Mouse (Mus musculus) kidney, adult 2 months (tissue): ENCODE measurements around the gene Htr3a. TPM values are rescaled to one million over a fixed set of nuclear protein-coding genes. Genes with fewer than 3 reads are reported as not detected.

ENCODE experiments used
- DNase-seq: peaks from one replicate; pipeline ENCODE4 v3.0.0; 2021
- H3K27ac ChIP-seq: fragments of 200-500 bp; 2 replicates; pipeline ENCODE4 v1.5.1; 2012; ENCODE audit warnings: low read depth, low read length, control low read depth, inconsistent platforms; ENCODE audit not compliant: insufficient read depth
- H3K27me3 ChIP-seq: fragments of 200-500 bp; replicated peaks from 2 replicates; pipeline ENCODE4 v1.6.1; 2012; ENCODE audit warnings: mild to moderate bottlenecking, moderate library complexity, low read length, inconsistent platforms; ENCODE audit not compliant: control insufficient read depth, insufficient read depth
- H3K36me3 ChIP-seq: fragments of 200-500 bp; 2 replicates; pipeline ENCODE4 v1.6.1; 2012; ENCODE audit warnings: mild to moderate bottlenecking, moderate library complexity, low read length, inconsistent platforms; ENCODE audit not compliant: control insufficient read depth, insufficient read depth
- H3K4me1 ChIP-seq: fragments of 200-500 bp; 2 replicates; pipeline ENCODE4 v1.6.1; 2011; ENCODE audit warnings: low read length; ENCODE audit not compliant: control insufficient read depth, insufficient read depth
- H3K4me3 ChIP-seq: fragments of 200-500 bp; 2 replicates; pipeline ENCODE4 v1.5.1; 2011; ENCODE audit warnings: mild to moderate bottlenecking, low read depth, low read length, control low read depth; ENCODE audit not compliant: insufficient read depth
- CTCF ChIP-seq: fragments of 200-500 bp; conservative IDR thresholded peaks from 2 replicates; pipeline ENCODE4 v1.5.1; 2011; ENCODE audit warnings: low read depth, mild to moderate bottlenecking, control low read depth, low read length, moderate library complexity, mixed read lengths; ENCODE audit not compliant: insufficient read depth, insufficient read length
- POLR2A ChIP-seq: fragments of 200-500 bp; IDR thresholded peaks from one replicate; pipeline ENCODE4 v1.6.1; 2011; ENCODE audit warnings: low read depth, low read length, control low read depth
- WGBS: fragments of 180-500 bp; shearing (Covaris S2); methylation state at CpG from one replicate; pipeline ENCODE4 v1.1.7; 2018; 5-methylcytosine and 5-hydroxymethylcytosine counted together
- polyA plus RNA-seq: library from polyadenylated mRNA; depleted of rRNA; stranded (reverse); fragments of >200 nt; gene quantifications from 2 replicates; pipeline ENCODE4 v1.2.3, GENCODE M21; 2012; rRNA removed

Gene Htr3a
- polyA plus RNA-seq, 1 experiment = 2.5 TPM

DNA sequence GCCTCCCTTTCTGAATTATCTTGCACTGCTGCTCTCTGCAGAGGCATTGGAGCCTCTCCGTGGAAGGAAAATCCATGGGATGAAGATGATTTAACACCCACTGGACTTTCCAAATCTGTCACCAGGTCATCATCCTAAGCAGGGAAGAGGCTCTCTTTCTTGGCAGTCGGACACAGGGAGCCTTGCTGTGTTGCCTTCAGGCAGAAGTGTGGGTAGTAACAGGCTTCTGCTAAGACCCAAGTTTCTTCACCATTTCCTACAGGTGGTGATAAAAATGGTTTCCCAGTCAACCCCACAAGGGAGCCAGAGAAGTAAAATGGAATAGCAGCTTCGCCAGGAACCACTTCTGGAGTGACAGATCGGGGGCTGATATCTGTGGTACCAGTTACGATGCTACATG lies 61.4 kb downstream of the Htr3a start:
- no peak for DNase-seq
- Histone ChIP-seq H3K4me3 (no peak overlapping the region), H3K27me3 (no peaks in the 10 kb centered on the region), H3K36me3 (no peaks in the 10 kb centered on the region), H3K4me1 (no peaks in the 10 kb centered on the region), H3K27ac (no peak overlapping the region)
- WGBS = 88% methylated on average over 5 of the region's 5 CpGs
- TF ChIP-seq POLR2A (no peak), CTCF (no peak)

Other genes starting within 250 kb of the Htr3a start
- gene Zbtb16, start 74.9 kb downstream of the Htr3a start, polyA plus RNA-seq = 3.0 and 3.1 TPM in 2 replicates
- 0.30 and 0.59 TPM in 2 replicates for gene Htr3b, start 53.9 kb upstream of the Htr3a start, polyA plus RNA-seq
- gene Usp28, start 74.3 kb upstream of the Htr3a start, polyA plus RNA-seq = 6.1 and 6.8 TPM in 2 replicates
- 10.9 and 11.4 TPM in 2 replicates for gene Zw10, start 144.5 kb upstream of the Htr3a start, polyA plus RNA-seq
- 0.36 and 0.37 TPM in 2 replicates for gene Tmprss5, start 170.2 kb upstream of the Htr3a start, polyA plus RNA-seq